Mouse (Mus musculus) thymus, adult 18-20 months (tissue): ENCODE results near the gene Gtdc1.
"Not testable (repeated sequence)": the region's sequence is repeated elsewhere in the genome, so short reads cannot be mapped to it uniquely, and the experiment has no call there.

Experiments used
- DNase-seq, 2 experiments: peaks; one replicate each; pipeline ENCODE4 v3.0.0; 2022; ENCODE audit warnings: mixed read lengths in 2 of 2

Gene Gtdc1

GRCm38 (mm10) chr2:44736618-44737017, 190.8 kb downstream of the Gtdc1 start:
- no peak for DNase-seq

- no peak for DNase-seq
These were observed 206.0 kb downstream of the Gtdc1 start for GRCm38 (mm10) chr2:44721461-44721860.

- DNase-seq = no peak
These were observed 221.4 kb downstream of the Gtdc1 start for GRCm38 (mm10) chr2:44705883-44706615.

- no peak for DNase-seq
These were observed 227.2 kb downstream of the Gtdc1 start for GRCm38 (mm10) chr2:44700276-44700675.

- DNase-seq = no peak
These were observed 231.0 kb downstream of the Gtdc1 start for GRCm38 (mm10) chr2:44696441-44696840.

GRCm38 (mm10) chr2:44693898-44694297, 233.6 kb downstream of the Gtdc1 start:
- DNase-seq = no peak

- DNase-seq = no peak
These were observed 263.4 kb downstream of the Gtdc1 start for GRCm38 (mm10) chr2:44664049-44664448.

- no peak for DNase-seq
These were observed 267.6 kb downstream of the Gtdc1 start for GRCm38 (mm10) chr2:44659870-44660269.

GRCm38 (mm10) chr2:44659011-44659410, 268.4 kb downstream of the Gtdc1 start:
- DNase-seq = no peak

GRCm38 (mm10) chr2:44648537-44648936, 278.9 kb downstream of the Gtdc1 start:
- DNase-seq = no peak

GRCm38 (mm10) chr2:44646398-44646797, 281.1 kb downstream of the Gtdc1 start:
- no peak for DNase-seq

- no peak for DNase-seq
These were observed 288.1 kb downstream of the Gtdc1 start for GRCm38 (mm10) chr2:44639370-44639769.

- DNase-seq = no peak
These were observed 289.3 kb downstream of the Gtdc1 start for GRCm38 (mm10) chr2:44638157-44638556.

- DNase-seq = no peak
These were observed 293.5 kb downstream of the Gtdc1 start for GRCm38 (mm10) chr2:44633971-44634370.

- no peak for DNase-seq
These were observed 294.4 kb downstream of the Gtdc1 start for GRCm38 (mm10) chr2:44633064-44633463.

GRCm38 (mm10) chr2:44632584-44632983, 294.9 kb downstream of the Gtdc1 start:
- no peak for DNase-seq

- no peak for DNase-seq
These were observed 296.4 kb downstream of the Gtdc1 start for GRCm38 (mm10) chr2:44631064-44631463.

GRCm38 (mm10) chr2:44628778-44629177, 298.7 kb downstream of the Gtdc1 start:
- DNase-seq = no peak

- no peak for DNase-seq
These were observed 302.3 kb downstream of the Gtdc1 start for GRCm38 (mm10) chr2:44625154-44625553.

- DNase-seq = no peak
These were observed 305.0 kb downstream of the Gtdc1 start for GRCm38 (mm10) chr2:44622471-44622870.

GRCm38 (mm10) chr2:44599653-44600052, 327.8 kb downstream of the Gtdc1 start:
- DNase-seq = not testable (repeated sequence)

GRCm38 (mm10) chr2:44594276-44594675, 333.2 kb downstream of the Gtdc1 start:
- DNase-seq = no peak

GRCm38 (mm10) chr2:44590881-44591280, 336.6 kb downstream of the Gtdc1 start:
- no peak for DNase-seq

GRCm38 (mm10) chr2:44584061-44584460, 343.4 kb downstream of the Gtdc1 start:
- DNase-seq = no peak

- DNase-seq = no peak
These were observed 344.0 kb downstream of the Gtdc1 start for GRCm38 (mm10) chr2:44583491-44583890.
